Mouse (Mus musculus): ENCODE measurements around the gene Gm17606. TPM values are rescaled to one million over a fixed set of nuclear protein-coding genes. Genes with fewer than 3 reads are reported as not detected.
A peak's percentile ranks its signal among the peaks of the same experiment; 100 is the strongest.

Gene Gm17606
- polyA plus RNA-seq, 1 experiment = not detected

- no peak overlapping the region for H3K4me3 ChIP-seq (replicated peaks; ENCODE audit: extremely low read depth, low read depth, low read length)
- TF ChIP-seq CTCF (IDR thresholded peaks at IDR 0.05; ENCODE audit: insufficient read depth, low read length) = no peak
- no peak for TF ChIP-seq POLR2A (IDR thresholded peaks at IDR 0.05; ENCODE audit: borderline replicate concordance, extremely low read depth, low read depth, low read length)
- H3K4me1 ChIP-seq (ENCODE audit: control insufficient read depth, insufficient read depth, low read length) = peaks cover 3% of the 10 kb centered on the region; the same call in 1 of the 2 replicates
- WGBS = 80% methylated on average over 5 of the region's 5 CpGs
- no peak for DNase-seq
These were observed 35.5 kb downstream of the Gm17606 start for GRCm38 (mm10) chr14:54676290-54676689.

DNA sequence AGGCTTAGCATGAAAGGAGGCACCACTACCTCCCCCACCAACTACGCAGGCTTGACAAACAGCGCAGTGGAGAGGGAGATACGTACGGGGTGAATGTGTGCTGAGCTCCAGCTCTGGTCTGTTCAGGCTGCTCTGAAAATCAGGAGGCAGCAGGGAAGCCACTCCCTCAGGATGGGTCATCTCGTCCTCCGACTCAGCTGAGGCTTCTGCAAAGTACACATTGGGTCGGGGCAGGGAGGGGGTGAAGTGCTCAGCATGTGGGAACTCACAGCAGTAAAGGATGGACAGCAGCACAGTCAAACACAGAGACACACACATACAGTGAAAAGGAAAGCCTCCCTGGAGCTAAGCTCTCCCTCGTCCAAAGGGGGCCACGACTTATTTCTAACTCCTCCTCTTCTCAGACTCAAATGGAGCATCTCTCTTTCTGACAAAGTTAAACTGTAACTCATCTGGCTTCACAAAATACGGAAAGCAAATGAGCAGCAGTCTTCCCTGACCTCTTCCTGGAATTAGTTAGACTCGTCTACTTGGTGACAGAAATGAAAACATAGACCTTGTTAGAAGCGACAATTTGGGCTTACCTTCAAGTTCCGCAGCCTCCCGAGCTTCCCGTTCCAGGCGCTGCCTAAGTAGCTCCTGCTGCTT is 38.0 kb downstream of the Gm17606 start:
- TF ChIP-seq CTCF (IDR thresholded peaks at IDR 0.05; ENCODE audit: insufficient read depth, low read length) (no peak), POLR2A (IDR thresholded peaks at IDR 0.05; ENCODE audit: borderline replicate concordance, extremely low read depth, low read depth, low read length) (no peak)
- WGBS = 81% methylated on average over 16 of the region's 16 CpGs
- DNase-seq = no peak
- H3K4me3 ChIP-seq (replicated peaks; ENCODE audit: extremely low read depth, low read depth, low read length) = no peak overlapping the region
- H3K4me1 ChIP-seq (ENCODE audit: control insufficient read depth, insufficient read depth, low read length) = peaks cover 5% of the 10 kb centered on the region; the same call in 1 of the 2 replicates

DNA sequence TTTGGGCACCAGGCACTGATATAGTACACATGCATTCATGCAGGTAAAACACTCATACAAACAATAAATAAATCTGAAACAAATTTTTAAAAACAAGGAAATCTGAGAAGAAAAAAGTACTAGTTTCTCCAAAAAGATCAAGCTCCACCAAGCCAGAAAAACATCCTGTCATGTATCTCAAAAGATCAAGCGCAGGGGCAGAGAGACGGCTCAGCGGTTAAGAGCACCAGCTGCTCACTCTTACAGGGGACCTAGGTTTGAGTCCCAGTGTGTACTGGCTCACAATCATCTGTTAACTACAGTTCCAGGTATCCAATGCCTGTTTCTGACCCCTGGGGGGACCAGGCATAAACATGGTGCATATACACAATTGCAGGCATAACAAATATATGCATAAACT is 41.6 kb downstream of the Gm17606 start:
- 84% methylated on average over 3 of the region's 3 CpGs for WGBS
- DNase-seq = no peak
- no peak overlapping the region for H3K4me3 ChIP-seq (replicated peaks; ENCODE audit: extremely low read depth, low read depth, low read length)
- no peak for TF ChIP-seq CTCF (IDR thresholded peaks at IDR 0.05; ENCODE audit: insufficient read depth, low read length)
- H3K4me1 ChIP-seq (ENCODE audit: control insufficient read depth, insufficient read depth, low read length) = peaks cover 8% of the 10 kb centered on the region

DNA sequence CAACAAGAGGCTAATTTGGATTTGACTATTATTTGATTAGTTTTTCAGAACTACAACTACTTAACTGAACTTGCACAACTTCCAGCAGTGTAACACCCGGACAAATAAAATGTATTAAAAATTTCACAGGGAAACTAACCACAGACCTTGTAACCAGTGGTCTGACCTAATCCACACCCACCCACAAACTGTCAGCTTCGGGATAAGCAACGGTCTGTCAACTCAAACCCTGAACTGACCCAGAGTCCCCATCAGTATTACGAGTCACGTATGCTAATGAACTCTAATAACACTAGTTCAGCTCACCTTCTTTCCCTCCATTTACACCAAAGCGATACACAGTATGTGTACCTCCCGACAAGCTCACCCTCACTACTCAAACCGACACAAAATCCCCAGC is 44.7 kb downstream of the Gm17606 start:
- Histone ChIP-seq H3K4me1 (ENCODE audit: control insufficient read depth, insufficient read depth, low read length) (peaks cover 12% of the 10 kb centered on the region), H3K4me3 (replicated peaks; ENCODE audit: extremely low read depth, low read depth, low read length) (peak overlapping the region; percentile 98)
- 4% methylated on average over 8 of the region's 8 CpGs for WGBS
- TF ChIP-seq POLR2A (IDR thresholded peaks at IDR 0.05; ENCODE audit: borderline replicate concordance, extremely low read depth, low read depth, low read length) (no peak), CTCF (IDR thresholded peaks at IDR 0.05; ENCODE audit: insufficient read depth, low read length) (no peak)
- peak; percentile 17 for DNase-seq

DNA sequence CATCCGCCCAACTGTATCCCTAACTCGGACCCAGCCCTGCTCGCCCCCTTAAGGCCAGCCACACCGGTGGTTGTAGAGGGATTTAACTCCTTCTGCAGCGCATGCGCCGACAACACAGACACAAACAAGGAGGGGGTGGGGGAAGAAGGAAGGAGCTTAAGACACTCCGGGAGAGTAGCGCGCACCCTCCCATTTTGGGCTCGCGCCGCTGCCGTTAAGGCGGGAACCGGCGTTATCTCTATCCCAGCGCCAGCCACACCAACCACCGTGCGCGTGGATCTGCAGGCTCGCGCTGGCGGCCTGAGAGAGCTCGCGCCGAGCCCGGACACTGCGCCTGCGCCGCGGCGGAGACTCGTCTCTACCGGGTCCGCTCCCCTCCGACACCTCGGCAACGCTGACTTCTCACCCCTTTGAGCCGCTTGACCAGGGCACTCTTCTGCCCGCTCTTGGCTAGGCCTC is 45.3 kb downstream of the Gm17606 start, which contains the start of gene 1700123O20Rik:
Gene 1700123O20Rik (plus strand): TSS at position 154 of the 459 bp plus-strand sequence.
- peaks cover 12% of the 10 kb centered on the region for H3K4me1 ChIP-seq (ENCODE audit: control insufficient read depth, insufficient read depth, low read length)
- DNase-seq = no peak
- TF ChIP-seq CTCF (IDR thresholded peaks at IDR 0.05; ENCODE audit: insufficient read depth, low read length) (no peak; the same call in 1 of the 2 replicates), POLR2A (IDR thresholded peaks at IDR 0.05; ENCODE audit: borderline replicate concordance, extremely low read depth, low read depth, low read length) (peak; percentile 57; the same call in 1 of the 2 replicates)
- H3K4me3 ChIP-seq (replicated peaks; ENCODE audit: extremely low read depth, low read depth, low read length) = peak within 1 kb of the TSS; percentile 98
- under 1% methylated on average over 41 of the region's 41 CpGs for WGBS

DNA sequence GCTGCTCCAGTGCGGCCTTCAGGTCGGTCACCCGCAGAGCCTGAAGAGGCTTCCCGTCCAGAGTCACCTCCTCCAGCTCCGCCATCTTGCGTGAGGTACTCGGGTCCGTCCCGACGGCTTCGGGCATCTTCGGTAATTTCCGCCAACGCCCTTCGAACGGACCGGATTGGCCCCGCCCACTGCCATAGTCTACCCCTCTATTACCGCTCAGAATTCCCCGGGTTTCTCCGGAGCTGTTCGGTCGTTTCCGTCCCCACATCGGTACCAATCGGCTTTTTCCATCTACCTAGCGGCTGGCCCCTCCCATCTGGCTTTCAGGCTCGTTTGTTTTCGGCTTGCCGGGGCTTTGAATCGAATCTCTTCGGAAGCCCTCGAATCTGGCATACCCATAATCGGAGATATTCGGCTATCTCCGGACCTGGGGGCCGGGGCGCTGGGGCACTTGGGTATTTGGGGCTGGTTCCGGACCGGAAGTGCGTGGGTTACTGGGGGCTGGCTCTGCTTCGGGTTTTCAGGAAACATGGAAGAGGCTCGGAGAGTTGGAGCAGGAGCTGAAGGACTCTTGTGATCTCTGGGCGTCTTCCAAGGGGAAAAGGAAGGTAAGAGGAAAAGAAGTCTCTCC is 45.9 kb downstream of the Gm17606 start, which contains the start of gene Acin1:
Gene Acin1 (minus strand): TSS at position 410 of the 622 bp plus-strand sequence.
- under 1% methylated on average over 44 of the region's 44 CpGs for WGBS
- peak; percentile 100 for DNase-seq
- peak within 1 kb of the TSS; percentile 98 for H3K4me3 ChIP-seq (replicated peaks; ENCODE audit: extremely low read depth, low read depth, low read length)
- peaks cover 12% of the 10 kb centered on the region for H3K4me1 ChIP-seq (ENCODE audit: control insufficient read depth, insufficient read depth, low read length)
- TF ChIP-seq CTCF (IDR thresholded peaks at IDR 0.05; ENCODE audit: insufficient read depth, low read length) (no peak), POLR2A (IDR thresholded peaks at IDR 0.05; ENCODE audit: borderline replicate concordance, extremely low read depth, low read depth, low read length) (peak; percentile 97)

GRCm38 (mm10) chr14:54687251-54687650 is 46.5 kb downstream of the Gm17606 start:
- TF ChIP-seq POLR2A (IDR thresholded peaks at IDR 0.05; ENCODE audit: borderline replicate concordance, extremely low read depth, low read depth, low read length) (no peak), CTCF (IDR thresholded peaks at IDR 0.05; ENCODE audit: insufficient read depth, low read length) (no peak)
- peaks cover 12% of the 10 kb centered on the region for H3K4me1 ChIP-seq (ENCODE audit: control insufficient read depth, insufficient read depth, low read length)
- WGBS = 2% methylated on average over 8 of the region's 8 CpGs
- DNase-seq = no peak
- peak overlapping the region; percentile 71 for H3K4me3 ChIP-seq (replicated peaks; ENCODE audit: extremely low read depth, low read depth, low read length)

GRCm38 (mm10) chr14:54695042-54695441 is 54.3 kb downstream of the Gm17606 start:
- H3K4me3 ChIP-seq (replicated peaks; ENCODE audit: extremely low read depth, low read depth, low read length) = no peak overlapping the region
- 47% methylated on average over 6 of the region's 6 CpGs for WGBS

DNA sequence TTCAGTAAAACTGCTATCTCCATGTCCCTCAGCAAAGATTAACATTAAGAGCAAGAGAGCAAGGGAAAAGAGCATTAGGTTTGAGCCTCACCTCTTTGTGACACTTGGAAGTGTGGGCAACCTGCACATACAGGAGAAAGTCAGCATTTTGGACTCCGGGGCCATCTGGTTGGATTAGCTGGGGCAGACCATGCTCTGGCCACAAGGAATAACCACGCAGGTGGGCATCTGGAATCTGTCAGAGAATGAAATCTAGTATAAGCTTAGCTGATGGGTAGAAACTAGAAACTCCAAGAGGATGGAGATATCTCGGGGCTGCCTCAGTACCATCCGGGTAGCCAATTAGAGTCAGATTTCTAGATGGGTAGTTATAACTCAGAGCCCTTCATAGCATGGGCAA is 56.0 kb downstream of the Gm17606 start:
- H3K4me3 ChIP-seq (replicated peaks; ENCODE audit: extremely low read depth, low read depth, low read length) = no peak overlapping the region
- 92% methylated on average over 4 of the region's 4 CpGs for WGBS
- no peaks in the 10 kb centered on the region for H3K4me1 ChIP-seq (ENCODE audit: control insufficient read depth, insufficient read depth, low read length)
- no peak for DNase-seq
- TF ChIP-seq POLR2A (IDR thresholded peaks at IDR 0.05; ENCODE audit: borderline replicate concordance, extremely low read depth, low read depth, low read length) (no peak), CTCF (IDR thresholded peaks at IDR 0.05; ENCODE audit: insufficient read depth, low read length) (no peak)

More at GRCm38 (mm10) chr14:54695042-54695441, 54.3 kb downstream of the Gm17606 start:
- H3K4me1 ChIP-seq (ENCODE audit: control insufficient read depth, insufficient read depth, low read length) = no peaks in the 10 kb centered on the region
- no peak for TF ChIP-seq POLR2A (IDR thresholded peaks at IDR 0.05; ENCODE audit: borderline replicate concordance, extremely low read depth, low read depth, low read length)
- DNase-seq = no peak

Other genes with a start within 250 kb of the Gm17606 start
- 23.1 and 29.2 TPM in 2 replicates for gene Slc7a7, start 223.2 kb upstream of the Gm17606 start, polyA plus RNA-seq (2012; rRNA removed)
- gene Mrpl52, start 214.0 kb upstream of the Gm17606 start, polyA plus RNA-seq (2012; rRNA removed) = 185 and 290 TPM in 2 replicates
- gene Mmp14, start 209.3 kb upstream of the Gm17606 start, polyA plus RNA-seq (2012; rRNA removed) = 119 and 130 TPM in 2 replicates
- 184 and 199 TPM in 2 replicates for gene Lrp10, start 176.8 kb upstream of the Gm17606 start, polyA plus RNA-seq (2012; rRNA removed)
- 3.0 TPM in 2 replicates for gene Rem2, start 164.9 kb upstream of the Gm17606 start, polyA plus RNA-seq (2012; rRNA removed)
- 15.1 and 20.2 TPM in 2 replicates for gene Prmt5, start 123.4 kb upstream of the Gm17606 start, polyA plus RNA-seq (2012; rRNA removed)
- gene Haus4, start 86.3 kb upstream of the Gm17606 start, polyA plus RNA-seq (2012; rRNA removed) = 7.4 and 7.9 TPM in 2 replicates
- 36.4 and 49.6 TPM in 2 replicates for gene Ajuba, start 63.4 kb upstream of the Gm17606 start, polyA plus RNA-seq (2012; rRNA removed)
- 6.5 and 7.3 TPM in 2 replicates for gene 4931414P19Rik, start 35.0 kb upstream of the Gm17606 start, polyA plus RNA-seq (2012; rRNA removed)
- gene Psmb5, start 22.9 kb upstream of the Gm17606 start, polyA plus RNA-seq (2012; rRNA removed) = 129 and 146 TPM in 2 replicates
- gene Psmb11, start 19.5 kb upstream of the Gm17606 start, polyA plus RNA-seq (2012; rRNA removed) = not detected in 2 replicates
- gene Cdh24, start 412 bp downstream of the Gm17606 start, polyA plus RNA-seq (2012; rRNA removed) = 2.8 and 2.9 TPM in 2 replicates
- gene 1700123O20Rik, start 45.3 kb downstream of the Gm17606 start, polyA plus RNA-seq (2012; rRNA removed) = 49.8 and 50.5 TPM in 2 replicates
- 100 and 121 TPM in 2 replicates for gene Acin1, start 46.0 kb downstream of the Gm17606 start, polyA plus RNA-seq (2012; rRNA removed)
- gene Gm29776, start 57.9 kb downstream of the Gm17606 start, polyA plus RNA-seq (2012; rRNA removed) = 0.43 and 0.56 TPM in 2 replicates
- 0.57 and 1.1 TPM in 2 replicates for gene Cebpe, start 71.2 kb downstream of the Gm17606 start, polyA plus RNA-seq (2012; rRNA removed)
- 2.9 and 4.0 TPM in 2 replicates for gene Slc7a8, start 141.0 kb downstream of the Gm17606 start, polyA plus RNA-seq (2012; rRNA removed)
- gene Rnf212b, start 173.2 kb downstream of the Gm17606 start, polyA plus RNA-seq (2012; rRNA removed) = not detected in 2 replicates
- 3.3 and 5.3 TPM in 2 replicates for gene Homez, start 230.0 kb downstream of the Gm17606 start, polyA plus RNA-seq (2012; rRNA removed)
- 17.8 and 24.4 TPM in 2 replicates for gene Ppp1r3e, start 236.6 kb downstream of the Gm17606 start, polyA plus RNA-seq (2012; rRNA removed)
- 69.3 and 70.1 TPM in 2 replicates for gene Bcl2l2, start 242.4 kb downstream of the Gm17606 start, polyA plus RNA-seq (2012; rRNA removed)
- 6.8 TPM in 1 of 2 replicates, not detected in the other for gene Gm20521, start 242.5 kb downstream of the Gm17606 start, polyA plus RNA-seq (2012; rRNA removed)

Data from lung, adult 2 months (tissue).